Mouse (Mus musculus): ENCODE measurements around the gene Med8. TPM values are rescaled to one million over a fixed set of nuclear protein-coding genes. Genes with fewer than 3 reads are reported as not detected.

Med8 gene
- total RNA-seq (2023): 73.3 TPM

DNA sequence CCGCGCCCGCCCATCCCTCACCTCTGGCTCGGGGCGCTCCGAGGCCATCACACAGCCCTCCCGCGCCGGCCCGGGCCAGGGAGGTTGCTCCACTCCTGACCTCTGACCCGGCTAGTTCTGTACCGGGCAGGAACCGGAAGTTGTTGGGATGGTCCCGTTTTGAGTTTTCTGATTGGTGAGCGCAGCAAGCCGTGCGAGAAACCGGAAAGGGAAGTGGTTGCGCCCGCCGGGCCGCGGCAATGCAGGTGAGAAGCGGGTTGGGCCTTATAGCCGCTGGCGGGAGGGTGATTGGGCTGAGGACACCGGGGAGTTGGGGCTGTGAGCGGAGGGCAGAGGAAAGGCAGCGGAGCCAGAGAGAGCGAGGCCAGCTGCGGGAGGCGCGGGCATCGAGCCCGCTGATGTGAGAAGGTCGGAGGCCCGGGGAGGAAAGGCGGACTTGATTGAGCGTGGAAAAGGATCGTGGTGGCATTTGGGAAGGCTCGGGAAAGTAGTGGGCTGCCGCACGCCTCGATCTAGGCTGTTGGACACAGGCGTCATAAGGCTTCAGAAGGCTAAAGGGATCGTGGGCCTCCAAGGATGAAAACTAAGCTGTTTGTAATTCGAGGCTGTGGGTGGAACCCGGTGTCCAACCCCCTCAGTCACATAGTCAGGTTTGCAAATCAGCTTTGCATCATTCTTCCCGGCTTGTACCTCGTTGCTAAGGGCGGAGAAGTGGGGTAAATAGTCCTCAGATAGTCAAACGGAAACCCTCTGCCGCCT is at the start of gene Med8, which contains the start of gene Szt2:
TSS of gene Med8 (plus strand) at position 196 of the 759 bp plus-strand sequence.
TSS of gene Szt2 (minus strand) at position 132 of the 759 bp plus-strand sequence.

DNA sequence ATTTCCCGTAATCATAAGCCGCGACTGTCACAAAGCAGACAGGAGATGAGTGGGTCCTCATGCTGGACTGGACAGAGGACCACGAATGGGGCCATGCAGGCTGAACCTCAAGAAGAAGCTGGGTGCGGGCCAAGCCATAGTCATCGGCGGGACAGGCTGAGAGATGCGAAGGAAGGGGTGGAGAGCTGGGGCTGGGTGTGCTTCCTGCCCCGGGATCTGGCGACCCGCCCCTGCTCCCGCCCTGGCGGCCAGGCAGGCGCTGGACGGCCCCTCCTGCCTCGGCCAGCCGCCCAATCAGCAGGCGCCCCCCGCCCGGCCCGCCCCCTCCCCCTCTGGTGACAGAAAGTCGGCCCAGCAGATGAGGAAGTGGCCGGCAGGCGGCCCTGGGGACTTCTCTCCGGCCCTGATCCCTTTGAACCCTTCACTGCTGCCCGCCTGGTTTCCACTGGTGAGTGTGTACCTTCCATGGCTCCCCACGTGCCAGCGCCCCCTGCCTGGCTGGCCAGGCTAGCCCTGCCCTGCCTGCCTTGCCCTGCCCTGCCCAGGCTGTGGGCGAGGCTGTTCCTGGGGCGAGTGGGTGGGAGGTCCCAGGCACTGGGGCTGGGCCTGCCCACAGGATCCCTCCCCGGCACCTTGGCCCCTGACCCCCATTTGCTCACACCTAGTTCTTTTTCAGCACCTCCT is 18.8 kb downstream of the Med8 start, which contains the start of gene Elovl1:
TSS of gene Elovl1 (plus strand) at position 326 of the 684 bp plus-strand sequence.

DNA sequence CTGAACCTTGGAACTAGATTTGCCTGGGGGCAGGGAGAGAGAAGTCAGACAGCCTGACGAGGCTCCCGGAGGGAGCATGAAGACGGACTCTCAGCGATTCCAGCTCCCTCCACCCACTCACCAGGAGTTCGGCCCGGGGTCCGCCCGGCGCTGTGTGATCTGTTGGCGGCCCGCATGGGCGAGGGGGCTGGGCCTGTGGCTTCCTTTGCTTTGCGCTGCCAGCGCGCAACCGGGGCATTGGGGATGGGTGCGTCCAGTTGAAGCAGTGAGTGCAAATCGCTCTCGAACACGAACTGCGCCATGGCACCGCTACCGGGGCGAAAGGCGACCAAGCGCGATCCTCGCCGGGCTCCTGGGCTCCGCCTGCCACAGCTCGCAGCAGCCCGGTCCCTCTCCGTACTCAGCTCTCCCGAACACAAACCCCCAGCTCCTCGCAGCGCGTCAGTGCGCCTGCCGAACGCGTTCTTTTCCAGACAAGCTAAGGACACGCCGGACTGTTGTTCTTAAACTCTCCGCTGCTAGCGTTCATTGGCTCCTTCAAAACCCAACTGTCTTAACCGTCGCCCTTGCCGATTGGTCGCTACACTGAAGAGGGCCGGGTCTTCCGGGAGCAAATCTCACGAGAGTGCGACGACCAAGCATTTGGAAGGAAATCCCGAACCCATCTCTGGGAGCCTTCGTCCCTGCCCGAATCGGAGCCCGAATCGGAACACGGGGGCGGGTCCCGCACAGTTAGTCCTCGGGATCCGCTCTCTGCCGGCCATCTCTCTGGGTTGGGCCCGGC is 27.9 kb downstream of the Med8 start, which contains the start of gene Cdc20:
TSS of gene Cdc20 (minus strand) at position 533 of the 784 bp plus-strand sequence.

DNA sequence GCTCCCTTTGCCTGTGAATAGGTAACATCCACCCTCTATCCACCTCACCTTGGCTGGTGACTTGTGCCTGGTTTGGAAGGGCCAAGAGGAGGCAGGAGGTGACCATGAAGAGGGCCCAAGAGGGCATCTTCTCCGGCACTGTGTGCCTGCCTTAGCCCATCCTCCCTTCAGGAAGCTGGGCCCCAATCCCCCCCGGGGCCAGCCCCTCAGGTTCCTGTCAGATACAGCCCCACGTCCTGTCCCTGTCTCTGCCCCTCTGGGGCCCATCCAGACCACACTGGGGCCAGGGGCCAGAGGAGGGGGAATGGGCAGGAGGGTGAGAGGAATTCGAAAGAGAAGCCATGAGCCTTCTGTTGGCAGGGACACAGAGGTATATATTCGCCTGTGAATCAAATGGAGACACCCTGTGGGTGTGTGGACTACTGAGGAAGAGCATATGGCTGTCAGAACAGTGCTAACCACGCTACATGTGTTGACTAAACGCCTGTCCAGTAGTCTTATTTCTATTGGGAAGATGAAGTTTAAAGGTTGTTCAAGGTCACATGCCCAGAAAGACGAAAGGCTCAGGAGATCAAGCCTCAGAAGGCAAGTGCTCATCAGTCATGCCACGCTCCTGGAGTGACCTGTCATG is 48.3 kb downstream of the Med8 start, which contains the start of gene Mpl:
TSS of gene Mpl (minus strand) at position 169 of the 631 bp plus-strand sequence.

Other genes starting within 250 kb of the Med8 start
- gene Kdm4a, start 229.3 kb upstream of the Med8 start, total RNA-seq (2023): 53.0 TPM
- 2.6 TPM for gene Ptprf, start 117.9 kb upstream of the Med8 start, total RNA-seq (2023)
- gene Szt2, start 64 bp upstream of the Med8 start, total RNA-seq (2023): 71.8 TPM
- gene Elovl1, start 18.8 kb downstream of the Med8 start, total RNA-seq (2023): 40.2 TPM
- 2.9 TPM for gene Cdc20, start 28.0 kb downstream of the Med8 start, total RNA-seq (2023)
- 0.33 TPM for gene Mpl, start 48.2 kb downstream of the Med8 start, total RNA-seq (2023)
- gene Tie1, start 80.7 kb downstream of the Med8 start, total RNA-seq (2023): 0.68 TPM
- gene 2610528J11Rik, start 117.7 kb downstream of the Med8 start, total RNA-seq (2023): not detected
- gene Tmem125, start 134.7 kb downstream of the Med8 start, total RNA-seq (2023): not detected
- gene Cfap57, start 211.4 kb downstream of the Med8 start, total RNA-seq (2023): not detected
- gene Ebna1bp2, start 211.5 kb downstream of the Med8 start, total RNA-seq (2023): 66.0 TPM
- not detected for gene Olfr62, start 249.6 kb downstream of the Med8 start, total RNA-seq (2023)